Mouse (Mus musculus) limb, embryonic 14.5 days (tissue): ENCODE measurements around the gene Dab2ip. TPM values are rescaled to one million over a fixed set of nuclear protein-coding genes. Genes with fewer than 3 reads are reported as not detected.

Experiments used
- ATAC-seq: fragments of 200-750 bp; cut with Nextera tagmentation; 2 replicates; pipeline ENCODE4 v1.8.0; 2017; ENCODE audit warnings: low read depth, moderate number of reproducible peaks, moderate TSS enrichment; ENCODE audit not compliant: low FRiP score
- DNase-seq: peaks from one replicate; pipeline ENCODE4 v3.0.0-alpha.2; 2015; ENCODE audit warnings: low spot score
- H3K27ac ChIP-seq: fragments of 300-500 bp; sonication (generic); replicated peaks from 2 replicates; pipeline ENCODE4 v1.5.1; 2014; ENCODE audit warnings: low read depth, mild to moderate bottlenecking, low read length, moderate library complexity, mixed read lengths
- H3K27me3 ChIP-seq: fragments of 300-500 bp; sonication (generic); 2 replicates; pipeline ENCODE4 v1.6.1; 2014; ENCODE audit warnings: low read length, mixed read lengths; ENCODE audit not compliant: control insufficient read depth, insufficient read depth
- H3K36me3 ChIP-seq: fragments of 300-500 bp; sonication (generic); 2 replicates; pipeline ENCODE4 v1.6.1; 2014; ENCODE audit warnings: mild to moderate bottlenecking, low read length, moderate library complexity, mixed read lengths; ENCODE audit not compliant: control insufficient read depth, insufficient read depth
- H3K4me1 ChIP-seq: fragments of 300-500 bp; sonication (generic); 2 replicates; pipeline ENCODE4 v1.6.1; 2014; ENCODE audit warnings: antibody characterized with exemption, low read length, mixed read lengths; ENCODE audit not compliant: control insufficient read depth, insufficient read depth
- H3K4me2 ChIP-seq: fragments of 300-500 bp; sonication (generic); replicated peaks from 2 replicates; pipeline ENCODE4 v1.6.1; 2014; ENCODE audit warnings: low read depth, mild to moderate bottlenecking, low read length, moderate library complexity; ENCODE audit not compliant: severe bottlenecking
- H3K4me3 ChIP-seq: fragments of 300-500 bp; sonication (generic); replicated peaks from 2 replicates; pipeline ENCODE4 v1.5.1; 2014; ENCODE audit warnings: low read length
- H3K9ac ChIP-seq: fragments of 300-500 bp; sonication (generic); 2 replicates; pipeline ENCODE4 v1.6.1; 2014; ENCODE audit warnings: mild to moderate bottlenecking, low read depth, low read length, moderate library complexity; ENCODE audit not compliant: severe bottlenecking
- H3K9me3 ChIP-seq: fragments of 300-500 bp; sonication (generic); 2 replicates; pipeline ENCODE4 v1.6.1; 2016; ENCODE audit warnings: low read length; ENCODE audit not compliant: control insufficient read depth
- POLR2A ChIP-seq: fragments of 200-500 bp; IDR thresholded peaks from 2 replicates; pipeline ENCODE4 v1.8.0; 2012; ENCODE audit warnings: inconsistent platforms, mild to moderate bottlenecking, moderate library complexity, borderline replicate concordance; ENCODE audit not compliant: insufficient read depth, insufficient read length; ENCODE audit errors: extremely low read depth
- WGBS: fragments of 180-500 bp; shearing (Covaris S2); extraction: QIAGEN DNeasy Blood & Tissue Kit; methylation state at CpG from one replicate; pipeline ENCODE4 v1.1.7; 2014; 5-methylcytosine and 5-hydroxymethylcytosine counted together
- polyA plus RNA-seq, 2 experiments: library from polyadenylated mRNA; depleted of rRNA in 1 of 2; stranded (reverse) in 1 of 2; unstranded in 1 of 2; fragments of >200 nt; fragmentation: Nextera tagmentation in 1 of 2; extraction: Ambion mirVana in 1 of 2; gene quantifications; 2 replicates each; pipeline versions ENCODE4 v1.2.1 to v1.2.3; 2012 to 2014

Dab2ip gene
- polyA plus RNA-seq, 2 experiments = 62.2 to 69.8 TPM

DNA sequence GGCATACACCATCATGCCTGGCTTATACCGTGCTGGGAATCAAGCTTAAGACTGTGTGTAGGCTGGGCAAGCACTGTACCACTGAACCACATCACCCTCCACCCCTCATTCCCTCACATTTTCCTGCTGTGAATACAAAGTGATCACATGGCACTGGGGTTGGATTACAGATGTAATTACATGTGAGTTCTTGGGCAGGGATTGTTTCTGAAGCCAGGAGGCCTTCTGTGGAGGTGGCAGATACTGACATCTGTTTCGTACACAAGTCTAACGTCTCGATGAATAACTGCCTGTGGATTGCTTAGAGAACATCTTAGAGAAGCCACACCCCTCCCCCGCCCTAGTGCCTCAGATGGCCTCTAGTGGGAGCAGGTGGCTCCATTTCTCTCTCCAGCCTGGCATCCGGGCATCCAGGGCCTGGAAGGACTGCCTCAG is 93.2 kb downstream of the Dab2ip start:
- H3K9ac ChIP-seq = no peak overlapping the region
- WGBS = 52% methylated on average over 6 of the region's 6 CpGs
- no peak for TF ChIP-seq POLR2A
- H3K36me3 ChIP-seq = peaks cover 13% of the 10 kb centered on the region; the same call in 1 of the 2 replicates
- H3K9me3 ChIP-seq = no peaks in the 10 kb centered on the region
- no peak overlapping the region for H3K4me2 ChIP-seq
- ATAC-seq = no peak
- no peak overlapping the region for H3K27ac ChIP-seq
- peaks cover 13% of the 10 kb centered on the region for H3K4me1 ChIP-seq
- no peak for DNase-seq
- H3K4me3 ChIP-seq = no peak overlapping the region
- H3K27me3 ChIP-seq = no peaks in the 10 kb centered on the region

- ATAC-seq (no peak), DNase-seq (no peak)
- H3K9ac ChIP-seq = no peak overlapping the region
- no peaks in the 10 kb centered on the region for H3K9me3 ChIP-seq
- no peak for TF ChIP-seq POLR2A
- no peak overlapping the region for H3K27ac ChIP-seq
- H3K36me3 ChIP-seq = peaks cover 3% of the 10 kb centered on the region; the same call in 1 of the 2 replicates
- WGBS = 82% methylated on average over 4 of the region's 4 CpGs
- no peaks in the 10 kb centered on the region for H3K27me3 ChIP-seq
- no peak overlapping the region for H3K4me3 ChIP-seq
- H3K4me1 ChIP-seq = peaks cover 17% of the 10 kb centered on the region
- H3K4me2 ChIP-seq = no peak overlapping the region
Measured at GRCm38 (mm10) chr2:35652984-35653383, 94.9 kb downstream of the Dab2ip start.

DNA sequence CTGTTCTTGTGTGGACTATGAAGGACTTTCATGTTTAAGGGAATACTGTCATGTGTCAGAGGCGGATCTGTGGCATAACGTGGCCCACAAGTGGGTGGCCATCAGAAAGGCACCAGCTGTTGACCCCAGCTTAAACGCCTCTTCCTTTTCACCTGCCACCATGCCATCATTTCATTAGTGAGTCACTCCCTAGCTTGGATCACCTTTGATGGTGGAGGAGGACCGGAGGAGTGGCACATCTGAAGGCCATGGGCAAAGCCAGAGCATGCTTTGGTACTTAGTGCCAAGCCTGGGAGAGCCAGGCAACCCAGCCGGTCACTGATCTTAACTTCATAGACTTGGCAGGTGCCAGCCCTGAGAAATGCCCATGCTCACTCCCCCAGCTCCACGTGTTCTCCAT is 96.7 kb downstream of the Dab2ip start:
- no peak overlapping the region for H3K9ac ChIP-seq
- H3K4me3 ChIP-seq = no peak overlapping the region
- H3K4me2 ChIP-seq = no peak overlapping the region
- no peak overlapping the region for H3K27ac ChIP-seq
- H3K36me3 ChIP-seq = peaks cover 3% of the 10 kb centered on the region; the same call in 1 of the 2 replicates
- peaks cover 20% of the 10 kb centered on the region for H3K4me1 ChIP-seq
- TF ChIP-seq POLR2A = no peak
- 81% methylated on average over 6 of the region's 6 CpGs for WGBS
- ATAC-seq (no peak), DNase-seq (no peak)
- H3K27me3 ChIP-seq = no peaks in the 10 kb centered on the region
- H3K9me3 ChIP-seq = no peaks in the 10 kb centered on the region

- no peak overlapping the region for H3K27ac ChIP-seq
- no peaks in the 10 kb centered on the region for H3K27me3 ChIP-seq
- no peak overlapping the region for H3K4me3 ChIP-seq
- TF ChIP-seq POLR2A = no peak
- H3K4me2 ChIP-seq = no peak overlapping the region
- H3K4me1 ChIP-seq = peaks cover 20% of the 10 kb centered on the region
- ATAC-seq (no peak), DNase-seq (no peak)
- peak overlapping the region; percentile 12; the same call in 1 of the 2 replicates for H3K9ac ChIP-seq
- 31% methylated on average over 8 of the region's 8 CpGs for WGBS
- peaks cover 3% of the 10 kb centered on the region; the same call in 1 of the 2 replicates for H3K36me3 ChIP-seq
- H3K9me3 ChIP-seq = no peaks in the 10 kb centered on the region
Measured at GRCm38 (mm10) chr2:35655996-35656395, 97.9 kb downstream of the Dab2ip start.

DNA sequence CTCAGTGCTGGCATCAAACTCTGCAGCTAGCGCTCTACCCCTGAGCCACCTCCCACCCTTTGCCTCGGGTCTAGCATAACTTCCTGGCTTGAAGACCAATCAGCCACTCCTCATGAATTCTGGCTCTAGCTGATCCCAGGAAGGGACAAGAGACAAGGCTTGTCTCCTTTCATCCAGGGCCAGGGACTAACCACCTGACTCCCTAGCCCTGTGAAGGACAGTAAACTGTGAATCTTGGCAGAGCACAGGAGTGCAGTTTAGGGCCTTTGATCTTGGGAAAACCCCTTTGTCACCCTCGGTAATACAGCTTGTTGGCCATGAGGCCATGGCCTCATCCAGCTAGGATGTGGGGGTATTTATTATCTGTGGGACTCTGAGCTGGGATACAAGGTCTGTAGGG is 100.2 kb downstream of the Dab2ip start:
- no peak for ATAC-seq
- peaks cover 31% of the 10 kb centered on the region for H3K4me1 ChIP-seq
- no peaks in the 10 kb centered on the region for H3K9me3 ChIP-seq
- no peak overlapping the region for H3K4me2 ChIP-seq
- no peak for DNase-seq
- H3K36me3 ChIP-seq = no peaks in the 10 kb centered on the region
- no peak for TF ChIP-seq POLR2A
- H3K9ac ChIP-seq = no peak overlapping the region
- H3K27ac ChIP-seq = no peak overlapping the region
- no peak overlapping the region for H3K4me3 ChIP-seq
- H3K27me3 ChIP-seq = no peaks in the 10 kb centered on the region
- WGBS = 42% methylated on average over 3 of the region's 3 CpGs
